Mouse (Mus musculus): ENCODE measurements around the gene Atp23. TPM values are rescaled to one million over a fixed set of nuclear protein-coding genes. Genes with fewer than 3 reads are reported as not detected.
A peak's percentile ranks its signal among the peaks of the same experiment; 100 is the strongest.

Atp23 gene
- polyA plus RNA-seq, 1 experiment = 6.3 TPM

DNA sequence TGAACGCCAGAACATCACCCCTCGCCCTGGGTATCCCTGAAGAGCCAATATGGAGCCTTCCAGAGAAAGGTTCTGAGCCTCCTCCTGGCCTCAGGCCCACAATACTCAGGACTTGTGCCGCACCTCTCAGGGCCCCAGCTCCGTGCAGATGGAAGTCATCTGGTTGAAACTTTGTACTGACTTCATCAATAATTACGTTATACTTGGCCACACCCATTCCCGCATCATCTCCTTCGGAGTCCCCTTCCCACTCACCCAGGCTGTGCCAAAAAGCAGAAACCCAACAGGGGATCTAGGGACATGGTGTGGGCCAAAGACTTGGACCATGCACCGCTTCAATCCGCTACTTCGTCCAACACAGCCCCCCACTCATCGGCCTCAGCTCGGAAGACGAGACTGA lies 33.4 kb upstream of the Atp23 start:
- 62% methylated on average over 13 of the region's 13 CpGs for WGBS
- Histone ChIP-seq H3K36me3 (ENCODE audit: control insufficient read depth, insufficient read depth, low read length) (no peaks in the 10 kb centered on the region), H3K4me1 (ENCODE audit: control insufficient read depth, insufficient read depth, insufficient read length, low read length) (peaks cover 17% of the 10 kb centered on the region), H3K27me3 (ENCODE audit: control insufficient read depth, insufficient read depth, low read length) (no peaks in the 10 kb centered on the region), H3K27ac (ENCODE audit: insufficient read depth, low read depth, low read length) (peak overlapping the region; percentile 93), H3K4me3 (ENCODE audit: low read depth, low read length) (peak overlapping the region; percentile 56)
- no peak for TF ChIP-seq CTCF (IDR thresholded peaks at IDR 0.05; ENCODE audit: extremely low read depth, insufficient read length, insufficient replicate concordance, low read depth, low read length)
- TF ChIP-seq POLR2A (IDR thresholded peaks at IDR 0.05; ENCODE audit: low read depth, low read length) = no peak

DNA sequence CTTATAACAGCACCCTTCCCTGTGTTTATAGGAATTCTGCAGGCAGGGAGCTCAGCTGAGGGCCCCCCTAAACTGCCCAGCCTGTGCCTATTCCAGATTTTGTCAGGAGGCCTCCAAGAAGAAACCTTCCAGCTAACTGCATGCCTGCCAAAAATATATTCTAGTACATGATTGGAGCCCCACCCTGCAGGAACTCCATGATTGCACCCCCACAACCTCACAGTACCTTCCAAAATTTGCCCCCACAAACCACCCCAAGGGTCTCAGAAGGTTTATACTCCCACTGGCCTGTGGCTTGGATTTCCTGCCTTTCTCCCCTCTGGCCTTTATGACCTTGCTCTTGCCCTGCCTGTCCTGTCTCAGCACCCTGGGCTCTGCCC lies 30.6 kb upstream of the Atp23 start:
- H3K27me3 ChIP-seq (ENCODE audit: control insufficient read depth, insufficient read depth, low read length) = no peaks in the 10 kb centered on the region
- no peak overlapping the region for H3K27ac ChIP-seq (ENCODE audit: insufficient read depth, low read depth, low read length)
- no peak for TF ChIP-seq CTCF (IDR thresholded peaks at IDR 0.05; ENCODE audit: extremely low read depth, insufficient read length, insufficient replicate concordance, low read depth, low read length)
- no peak for TF ChIP-seq POLR2A (IDR thresholded peaks at IDR 0.05; ENCODE audit: low read depth, low read length)
- H3K36me3 ChIP-seq (ENCODE audit: control insufficient read depth, insufficient read depth, low read length) = no peaks in the 10 kb centered on the region
- H3K4me3 ChIP-seq (ENCODE audit: low read depth, low read length) = no peak overlapping the region
- peaks cover 30% of the 10 kb centered on the region for H3K4me1 ChIP-seq (ENCODE audit: control insufficient read depth, insufficient read depth, insufficient read length, low read length)

DNA sequence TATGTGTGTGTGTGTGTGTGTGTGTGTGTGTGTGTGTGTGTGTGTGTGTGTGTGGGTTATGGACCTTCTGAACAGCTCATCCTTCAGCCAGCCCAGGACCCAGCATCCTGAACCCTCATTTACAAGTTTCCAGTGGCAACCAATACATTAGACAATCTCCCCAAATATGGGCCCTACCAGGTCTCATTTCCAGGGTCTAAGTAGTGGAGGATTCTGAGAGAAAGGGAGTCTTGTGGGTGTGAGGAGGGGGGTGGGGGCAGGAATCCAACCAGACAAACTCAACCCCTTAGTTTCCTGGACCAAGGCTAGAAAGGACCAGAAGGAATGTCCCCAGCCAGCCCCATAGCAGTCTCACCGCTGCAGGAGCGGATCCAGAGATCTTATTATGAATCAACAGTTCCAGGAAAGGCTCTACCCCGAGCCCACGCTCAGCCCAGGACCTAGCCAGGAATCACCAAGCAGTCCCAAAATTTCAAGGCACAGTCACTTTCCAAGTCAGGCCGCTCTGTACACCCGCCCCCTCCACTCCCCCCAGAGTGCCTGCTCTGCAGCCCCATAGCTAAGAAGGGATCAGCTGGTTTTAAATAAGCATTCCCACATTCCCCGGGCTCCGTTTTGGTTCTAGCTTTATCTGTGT lies 30.1 kb upstream of the Atp23 start:
- Histone ChIP-seq H3K4me1 (ENCODE audit: control insufficient read depth, insufficient read depth, insufficient read length, low read length) (peaks cover 30% of the 10 kb centered on the region), H3K36me3 (ENCODE audit: control insufficient read depth, insufficient read depth, low read length) (no peaks in the 10 kb centered on the region), H3K4me3 (ENCODE audit: low read depth, low read length) (no peak overlapping the region), H3K27ac (ENCODE audit: insufficient read depth, low read depth, low read length) (peak overlapping the region; percentile 75), H3K27me3 (ENCODE audit: control insufficient read depth, insufficient read depth, low read length) (no peaks in the 10 kb centered on the region)
- no peak for TF ChIP-seq CTCF (IDR thresholded peaks at IDR 0.05; ENCODE audit: extremely low read depth, insufficient read length, insufficient replicate concordance, low read depth, low read length)
- no peak for TF ChIP-seq POLR2A (IDR thresholded peaks at IDR 0.05; ENCODE audit: low read depth, low read length)
- WGBS = 76% methylated on average over 8 of the region's 8 CpGs

DNA sequence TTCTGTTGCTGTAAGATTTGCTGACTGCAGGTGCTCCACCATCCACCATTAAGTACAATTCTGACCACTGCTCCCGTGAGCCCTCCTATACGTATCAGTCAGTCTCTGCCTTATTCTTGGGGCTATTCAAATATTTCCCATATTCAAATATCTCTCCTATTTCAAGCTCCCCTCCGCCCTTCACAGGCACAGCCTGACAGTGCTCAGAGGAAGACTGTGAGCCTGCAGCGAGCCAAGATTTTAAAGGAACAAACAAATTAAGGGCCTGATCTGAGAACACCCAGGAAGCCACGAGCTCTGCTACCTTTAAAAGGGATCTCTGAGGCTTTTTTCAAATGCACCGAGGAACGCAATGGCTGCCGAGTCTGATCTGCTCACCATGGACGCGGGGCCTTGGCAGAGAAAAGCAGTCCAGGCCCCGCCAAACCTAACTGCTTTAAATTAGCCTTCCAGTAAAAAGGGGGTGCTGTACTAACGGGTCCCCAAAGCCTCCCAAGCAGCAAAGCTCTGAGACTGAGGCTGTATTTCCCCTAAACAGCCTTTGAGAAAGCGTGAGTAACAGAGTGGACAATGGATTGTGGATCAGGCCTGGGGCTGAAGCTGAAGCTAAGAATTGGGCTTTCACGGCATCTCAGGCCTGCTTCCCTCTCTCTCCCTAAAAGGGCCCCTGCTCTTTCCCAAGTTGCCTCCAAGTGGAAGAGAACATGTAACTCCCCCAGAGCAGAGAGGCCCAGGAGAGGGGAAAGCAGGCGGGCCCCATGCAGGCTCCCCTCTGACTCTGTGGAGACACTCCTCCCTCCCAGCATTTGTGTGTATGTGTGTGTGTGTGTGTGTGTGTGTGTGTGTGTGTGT lies 29.3 kb upstream of the Atp23 start:
- H3K4me1 ChIP-seq (ENCODE audit: control insufficient read depth, insufficient read depth, insufficient read length, low read length) = peaks cover 27% of the 10 kb centered on the region

DNA sequence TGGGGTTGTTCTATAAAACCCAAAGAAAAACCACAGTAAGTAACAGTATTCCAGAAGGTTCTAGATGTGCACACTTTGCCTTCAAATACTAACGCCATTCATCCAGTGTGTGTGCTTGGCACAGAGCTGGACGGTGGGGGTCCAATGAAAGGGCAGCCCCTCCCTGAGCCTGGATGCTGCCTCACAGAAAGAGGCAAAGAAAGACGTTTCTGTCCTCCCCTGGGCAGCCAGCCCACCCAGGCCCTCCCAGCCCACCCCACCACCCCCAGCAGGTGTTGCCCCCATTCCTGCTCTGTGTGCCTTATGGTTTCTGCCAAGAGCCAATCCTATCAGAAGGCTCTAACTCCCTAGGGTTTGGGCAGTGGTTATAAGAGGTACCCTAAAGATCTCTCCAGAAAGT lies 28.4 kb upstream of the Atp23 start:
- Histone ChIP-seq H3K27ac (ENCODE audit: insufficient read depth, low read depth, low read length) (peak overlapping the region; percentile 98; the same call in 1 of the 2 replicates), H3K36me3 (ENCODE audit: control insufficient read depth, insufficient read depth, low read length) (no peaks in the 10 kb centered on the region), H3K4me3 (ENCODE audit: low read depth, low read length) (no peak overlapping the region), H3K27me3 (ENCODE audit: control insufficient read depth, insufficient read depth, low read length) (no peaks in the 10 kb centered on the region), H3K4me1 (ENCODE audit: control insufficient read depth, insufficient read depth, insufficient read length, low read length) (peaks cover 19% of the 10 kb centered on the region)
- WGBS = 74% methylated on average over 3 of the region's 3 CpGs
- TF ChIP-seq CTCF (IDR thresholded peaks at IDR 0.05; ENCODE audit: extremely low read depth, insufficient read length, insufficient replicate concordance, low read depth, low read length) (no peak), POLR2A (IDR thresholded peaks at IDR 0.05; ENCODE audit: low read depth, low read length) (no peak)

More for the DNA sequence above, 29.3 kb upstream of the Atp23 start:
- H3K27ac ChIP-seq (ENCODE audit: insufficient read depth, low read depth, low read length) = peak overlapping the region; percentile 75
- no peaks in the 10 kb centered on the region for H3K27me3 ChIP-seq (ENCODE audit: control insufficient read depth, insufficient read depth, low read length)
- H3K4me3 ChIP-seq (ENCODE audit: low read depth, low read length) = no peak overlapping the region
- no peaks in the 10 kb centered on the region for H3K36me3 ChIP-seq (ENCODE audit: control insufficient read depth, insufficient read depth, low read length)
- WGBS = 75% methylated on average over 15 of the region's 15 CpGs
- TF ChIP-seq POLR2A (IDR thresholded peaks at IDR 0.05; ENCODE audit: low read depth, low read length) (no peak), CTCF (IDR thresholded peaks at IDR 0.05; ENCODE audit: extremely low read depth, insufficient read length, insufficient replicate concordance, low read depth, low read length) (no peak)

DNA sequence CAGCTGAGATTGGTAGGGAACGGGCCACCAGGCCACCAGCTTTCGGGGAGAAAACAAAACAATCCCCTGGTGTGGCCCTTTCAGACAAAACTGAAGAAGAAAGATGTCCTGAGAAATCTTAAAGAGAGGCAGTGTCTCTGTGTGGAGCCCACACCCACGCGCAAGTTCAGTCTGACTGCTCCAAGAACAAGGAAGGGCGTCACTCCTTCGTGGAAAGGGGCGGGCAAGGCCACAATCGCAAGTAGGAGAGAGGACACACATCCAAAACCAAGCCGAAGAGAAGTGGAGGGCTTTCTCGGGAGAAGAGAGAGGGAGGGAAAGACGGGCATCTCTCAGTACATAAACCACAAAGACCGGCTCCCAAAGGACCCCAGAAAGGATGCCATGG lies 27.7 kb upstream of the Atp23 start:
- H3K4me1 ChIP-seq (ENCODE audit: control insufficient read depth, insufficient read depth, insufficient read length, low read length) = peaks cover 15% of the 10 kb centered on the region
- H3K36me3 ChIP-seq (ENCODE audit: control insufficient read depth, insufficient read depth, low read length) = no peaks in the 10 kb centered on the region
- peak overlapping the region; percentile 98 for H3K27ac ChIP-seq (ENCODE audit: insufficient read depth, low read depth, low read length)
- 16% methylated on average over 12 of the region's 12 CpGs for whole genome bisulfite sequencing
- peak overlapping the region; percentile 70 for H3K4me3 ChIP-seq (ENCODE audit: low read depth, low read length)
- TF ChIP-seq POLR2A (IDR thresholded peaks at IDR 0.05; ENCODE audit: low read depth, low read length) (peak; percentile 34), CTCF (IDR thresholded peaks at IDR 0.05; ENCODE audit: extremely low read depth, insufficient read length, insufficient replicate concordance, low read depth, low read length) (no peak)
- no peaks in the 10 kb centered on the region for H3K27me3 ChIP-seq (ENCODE audit: control insufficient read depth, insufficient read depth, low read length)
